Mouse (Mus musculus) kidney, embryonic 16.5 days (tissue): Measurements from ENCODE around the gene Pex5. TPM values are rescaled to one million over a fixed set of nuclear protein-coding genes. Genes with fewer than 3 reads are reported as not detected.
"Not testable (repeated sequence)": the region's sequence is repeated elsewhere in the genome, so short reads cannot be mapped to it uniquely, and the experiment has no call there.

Experiments used
- ATAC-seq: fragments of 200-750 bp; cut with Nextera tagmentation; 2 replicates; pipeline ENCODE4 v1.8.0; 2017; ENCODE audit warnings: moderate TSS enrichment; ENCODE audit not compliant: low FRiP score, low TSS enrichment
- H3K27ac ChIP-seq: fragments of 300-500 bp; sonication (generic); 2 replicates; pipeline ENCODE4 v1.5.1; 2014; ENCODE audit warnings: low read length
- H3K27me3 ChIP-seq: fragments of 300-500 bp; sonication (generic); 2 replicates; pipeline ENCODE4 v1.6.1; 2014; ENCODE audit warnings: low read length, control low read depth, mixed read lengths; ENCODE audit not compliant: insufficient read depth
- H3K36me3 ChIP-seq: fragments of 300-500 bp; sonication (generic); 2 replicates; pipeline ENCODE4 v1.6.1; 2014; ENCODE audit warnings: low read length, control low read depth, mixed read lengths; ENCODE audit not compliant: insufficient read depth
- H3K4me1 ChIP-seq: fragments of 300-500 bp; sonication (generic); 2 replicates; pipeline ENCODE4 v1.6.1; 2014; ENCODE audit warnings: low read length, control low read depth, mixed read lengths; ENCODE audit not compliant: insufficient read depth
- H3K4me2 ChIP-seq: fragments of 300-500 bp; sonication (generic); replicated peaks from 2 replicates; pipeline ENCODE4 v1.6.1; 2014; ENCODE audit warnings: low read depth, low read length
- H3K4me3 ChIP-seq: fragments of 300-500 bp; sonication (generic); 2 replicates; pipeline ENCODE4 v1.5.1; 2014; ENCODE audit warnings: mild to moderate bottlenecking, low read length
- H3K9ac ChIP-seq: fragments of 300-500 bp; sonication (generic); replicated peaks from 2 replicates; pipeline ENCODE4 v1.6.1; 2014; ENCODE audit warnings: low read length
- H3K9me3 ChIP-seq: fragments of 300-500 bp; sonication (generic); 2 replicates; pipeline ENCODE4 v1.6.1; 2016; ENCODE audit warnings: low read length, control low read depth
- WGBS: fragments of 180-500 bp; shearing (Covaris S2); extraction: QIAGEN DNeasy Blood & Tissue Kit; methylation state at CpG from one replicate; pipeline ENCODE4 v1.1.7; 2014; 5-methylcytosine and 5-hydroxymethylcytosine counted together
- polyA plus RNA-seq: library from polyadenylated mRNA; unstranded; fragments of >200 nt; fragmentation: Nextera tagmentation; extraction: Ambion mirVana; gene quantifications from 2 replicates; pipeline ENCODE4 v1.2.1, GENCODE M21; 2015

Gene Pex5
- polyA plus RNA-seq, 1 experiment from 2014 or later: 56.1 TPM

- Histone ChIP-seq H3K9me3 (no peaks in the 10 kb centered on the region), H3K4me3 (no peak overlapping the region), H3K4me1 (peaks cover 5% of the 10 kb centered on the region; the same call in 1 of the 2 replicates), H3K4me2 (no peak overlapping the region), H3K27ac (no peak overlapping the region), H3K36me3 (no peaks in the 10 kb centered on the region), H3K27me3 (no peaks in the 10 kb centered on the region), H3K9ac (no peak overlapping the region)
- WGBS: 38% methylated on average over 5 of the region's 6 CpGs
- peak; percentile 43; the same call in 1 of the 2 replicates for ATAC-seq
These were observed 13.1 kb upstream of the Pex5 start for GRCm38 (mm10) chr6:124427791-124428576.

DNA sequence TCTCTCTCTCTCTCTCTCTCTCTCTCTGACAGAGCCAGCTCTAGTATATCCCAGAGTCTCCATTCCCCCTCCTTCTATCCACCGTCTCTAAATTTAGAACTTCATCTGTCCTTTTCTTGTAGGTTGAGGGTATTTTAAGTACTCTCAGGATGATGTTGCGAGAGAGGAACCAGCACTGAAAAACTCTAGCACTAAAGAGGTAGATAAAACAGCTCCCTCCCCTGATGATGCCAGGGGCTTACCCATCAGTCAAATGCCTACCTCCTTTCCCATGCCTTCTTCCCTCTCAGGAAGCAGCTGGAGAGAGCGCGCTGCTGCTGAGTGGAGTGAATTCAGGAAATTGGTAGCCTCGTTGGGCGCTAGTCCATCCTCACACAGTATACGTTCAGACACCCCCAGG is 12.4 kb upstream of the Pex5 start:
- no peaks in the 10 kb centered on the region for H3K36me3 ChIP-seq
- no peaks in the 10 kb centered on the region for H3K27me3 ChIP-seq
- H3K4me2 ChIP-seq: no peak overlapping the region
- no peak overlapping the region for H3K27ac ChIP-seq
- peaks cover 5% of the 10 kb centered on the region; the same call in 1 of the 2 replicates for H3K4me1 ChIP-seq
- ATAC-seq: no peak
- 83% methylated on average over 7 of the region's 7 CpGs for WGBS
- H3K9ac ChIP-seq: no peak overlapping the region
- no peak overlapping the region for H3K4me3 ChIP-seq
- H3K9me3 ChIP-seq: no peaks in the 10 kb centered on the region

- no peaks in the 10 kb centered on the region for H3K36me3 ChIP-seq
- no peaks in the 10 kb centered on the region for H3K9me3 ChIP-seq
- no peak overlapping the region for H3K4me2 ChIP-seq
- no peak overlapping the region for H3K4me3 ChIP-seq
- no peaks in the 10 kb centered on the region for H3K27me3 ChIP-seq
- H3K4me1 ChIP-seq: peaks cover 5% of the 10 kb centered on the region; the same call in 1 of the 2 replicates
- H3K9ac ChIP-seq: no peak overlapping the region
- 73% methylated on average over 3 of the region's 3 CpGs for WGBS
- H3K27ac ChIP-seq: no peak overlapping the region
- no peak for ATAC-seq
These were observed 11.7 kb upstream of the Pex5 start for GRCm38 (mm10) chr6:124426604-124427003.

- whole genome bisulfite sequencing: 74% methylated on average over 6 of the region's 6 CpGs
- no peaks in the 10 kb centered on the region for H3K9me3 ChIP-seq
- no peak overlapping the region for H3K9ac ChIP-seq
- H3K4me3 ChIP-seq: no peak overlapping the region
- peaks cover 5% of the 10 kb centered on the region; the same call in 1 of the 2 replicates for H3K4me1 ChIP-seq
- no peaks in the 10 kb centered on the region for H3K27me3 ChIP-seq
- H3K36me3 ChIP-seq: no peaks in the 10 kb centered on the region
- no peak for ATAC-seq
- H3K27ac ChIP-seq: no peak overlapping the region
- H3K4me2 ChIP-seq: no peak overlapping the region
These were observed 10.7 kb upstream of the Pex5 start for GRCm38 (mm10) chr6:124425523-124425922.

- not testable (repeated sequence) for H3K4me1 ChIP-seq, H3K27me3 ChIP-seq, H3K4me3 ChIP-seq, H3K4me2 ChIP-seq, H3K9me3 ChIP-seq, ATAC-seq, H3K27ac ChIP-seq, H3K9ac ChIP-seq, H3K36me3 ChIP-seq
- 57% methylated on average over 7 of the region's 7 CpGs for WGBS
These were observed 10.2 kb upstream of the Pex5 start for GRCm38 (mm10) chr6:124425042-124425441.

DNA sequence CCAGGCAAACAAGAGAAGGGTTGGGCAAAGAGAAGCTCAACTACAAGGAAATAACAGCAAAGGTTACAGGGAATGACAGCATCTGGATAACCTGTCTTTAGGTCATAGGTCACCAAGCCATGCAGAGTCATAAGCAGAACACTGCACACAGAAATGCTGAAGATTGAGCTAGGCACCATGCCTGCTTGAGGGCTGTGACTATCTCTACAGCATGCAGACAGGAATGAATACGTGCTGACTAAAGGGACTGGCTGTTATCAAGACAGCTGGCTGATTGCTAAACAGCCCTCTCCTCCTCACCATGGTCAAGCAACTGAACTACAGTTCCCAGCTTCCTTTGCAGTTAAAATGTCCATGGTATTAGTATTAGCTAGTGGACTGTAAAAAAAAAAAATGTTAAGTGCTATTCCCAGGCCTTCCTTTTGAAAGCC is 9.2 kb upstream of the Pex5 start:
- no peaks in the 10 kb centered on the region for H3K9me3 ChIP-seq
- H3K4me3 ChIP-seq: no peak overlapping the region
- no peak for ATAC-seq
- 42% methylated on average over 1 of the region's 1 CpGs for WGBS
- H3K4me1 ChIP-seq: peaks cover 5% of the 10 kb centered on the region; the same call in 1 of the 2 replicates
- H3K4me2 ChIP-seq: no peak overlapping the region
- no peak overlapping the region for H3K9ac ChIP-seq
- no peak overlapping the region for H3K27ac ChIP-seq
- no peaks in the 10 kb centered on the region for H3K36me3 ChIP-seq
- H3K27me3 ChIP-seq: no peaks in the 10 kb centered on the region

GRCm38 (mm10) chr6:124418686-124419085 is 3.8 kb upstream of the Pex5 start:
- 91% methylated on average over 3 of the region's 3 CpGs for WGBS

GRCm38 (mm10) chr6:124415347-124416088 is 651 bp upstream of the Pex5 start:
- peak overlapping the region; percentile 85 for H3K4me2 ChIP-seq
- ATAC-seq: peak; percentile 73
- H3K9ac ChIP-seq: peak overlapping the region; percentile 84
- WGBS: 5% methylated on average over 21 of the region's 21 CpGs
- no peaks in the 10 kb centered on the region for H3K27me3 ChIP-seq
- peaks cover 9% of the 10 kb centered on the region; the same call in 1 of the 2 replicates for H3K4me1 ChIP-seq
- peak overlapping the region; percentile 89 for H3K27ac ChIP-seq
- no peaks in the 10 kb centered on the region for H3K9me3 ChIP-seq
- H3K36me3 ChIP-seq: 0 out of 2 replicates have a peak, but pooled peaks cover 3% of the 10 kb centered on the region
- H3K4me3 ChIP-seq: peak overlapping the region; percentile 78

More at GRCm38 (mm10) chr6:124418686-124419085, 3.8 kb upstream of the Pex5 start:
- H3K9ac ChIP-seq: no peak overlapping the region
- no peaks in the 10 kb centered on the region for H3K9me3 ChIP-seq
- no peaks in the 10 kb centered on the region for H3K36me3 ChIP-seq
- H3K4me3 ChIP-seq: no peak overlapping the region
- H3K27ac ChIP-seq: no peak overlapping the region
- no peak for ATAC-seq
- H3K4me2 ChIP-seq: no peak overlapping the region
- H3K4me1 ChIP-seq: peaks cover 3% of the 10 kb centered on the region; the same call in 1 of the 2 replicates
- no peaks in the 10 kb centered on the region for H3K27me3 ChIP-seq

GRCm38 (mm10) chr6:124414150-124414926 is 529 bp downstream of the Pex5 start:
- 1% methylated on average over 33 of the region's 45 CpGs for WGBS
- H3K4me2 ChIP-seq: peak overlapping the region; percentile 85
- H3K4me1 ChIP-seq: peaks cover 9% of the 10 kb centered on the region; the same call in 1 of the 2 replicates
- peak overlapping the region; percentile 20; the same call in 1 of the 2 replicates for H3K27ac ChIP-seq
- ATAC-seq: peak; percentile 57
- 0 out of 2 replicates have a peak, but pooled peaks cover 3% of the 10 kb centered on the region for H3K36me3 ChIP-seq
- no peaks in the 10 kb centered on the region for H3K9me3 ChIP-seq
- peak overlapping the region; percentile 78 for H3K4me3 ChIP-seq
- H3K9ac ChIP-seq: peak overlapping the region; percentile 84
- H3K27me3 ChIP-seq: no peaks in the 10 kb centered on the region
